Mouse (Mus musculus) CH12.LX (cell line): ENCODE results near the gene Mgat2. TPM values are rescaled to one million over a fixed set of nuclear protein-coding genes. Genes with fewer than 3 reads are reported as not detected.

ENCODE experiments used
- DNase-seq: peaks from one replicate; pipeline ENCODE4 v3.0.0-alpha.2; 2013; ENCODE audit errors: extremely low read depth
- H3K27ac ChIP-seq: 2 replicates; pipeline ENCODE4 v1.5.1; 2012; ENCODE audit warnings: low read depth, mild to moderate bottlenecking, control low read depth, moderate library complexity; ENCODE audit not compliant: insufficient read depth
- H3K27me3 ChIP-seq: replicated peaks from 2 replicates; pipeline ENCODE3; 2012; ENCODE audit warnings: inconsistent platforms
- H3K36me3 ChIP-seq, 2 experiments: replicated peaks in 1 of 2; 2 replicates each; pipeline versions ENCODE3 to v1.6.1; 2012; ENCODE audit warnings: inconsistent platforms in 1 of 2, low read length in 1 of 2, mild to moderate bottlenecking in 1 of 2, mixed read lengths in 1 of 2, moderate library complexity in 1 of 2; ENCODE audit not compliant: control insufficient read depth in 1 of 2, insufficient read depth in 1 of 2
- H3K4me1 ChIP-seq, 2 experiments: 2 replicates each; pipeline ENCODE4 v1.6.1; 2012; ENCODE audit warnings: inconsistent platforms in 1 of 2, moderate library complexity in 1 of 2; ENCODE audit not compliant: insufficient read depth in 2 of 2, control insufficient read depth in 1 of 2
- H3K4me2 ChIP-seq: 2 replicates; pipeline ENCODE4 v1.6.1; 2012; ENCODE audit warnings: low read depth, mild to moderate bottlenecking, control low read depth; ENCODE audit not compliant: poor library complexity, insufficient read depth, severe bottlenecking
- H3K4me3 ChIP-seq, 3 experiments: fragments of 150-350 bp in 1 of 3; sonication (generic) in 1 of 3; replicated peaks in 1 of 3; 2 replicates each; pipeline versions ENCODE3 to v1.5.1; 2011 to 2012; ENCODE audit warnings: low read depth in 2 of 3, low read length in 2 of 3, mild to moderate bottlenecking in 2 of 3, moderate library complexity in 2 of 3, control low read depth in 1 of 3, improper control_type of control experiment in 1 of 3, inconsistent platforms in 1 of 3, mixed read lengths in 1 of 3; ENCODE audit not compliant: poor library complexity in 1 of 3
- H3K79me2 ChIP-seq: replicated peaks from 2 replicates; pipeline ENCODE4 v1.6.1; 2012; ENCODE audit warnings: mild to moderate bottlenecking, moderate library complexity; ENCODE audit not compliant: control insufficient read depth, poor library complexity, insufficient read depth, severe bottlenecking; ENCODE audit errors: extremely low read depth
- H3K9ac ChIP-seq: 2 replicates; pipeline ENCODE4 v1.6.1; 2012; ENCODE audit warnings: low read depth, mild to moderate bottlenecking, control low read depth, moderate library complexity; ENCODE audit not compliant: insufficient read depth
- H3K9me3 ChIP-seq: replicated peaks from 2 replicates; pipeline ENCODE3; 2012; ENCODE audit warnings: low read length, inconsistent platforms, mixed read lengths
- BHLHE40 ChIP-seq: IDR thresholded peaks from 2 replicates; pipeline ENCODE4 v1.6.1; 2011; ENCODE audit warnings: mild to moderate bottlenecking, low read depth, low read length, improper control_type of control experiment
- EP300 ChIP-seq: IDR thresholded peaks from 2 replicates; pipeline ENCODE4 v1.6.1; 2011; ENCODE audit warnings: low read length, improper control_type of control experiment
- ETS1 ChIP-seq: conservative IDR thresholded peaks from 2 replicates; pipeline ENCODE4 v1.6.1; 2012; ENCODE audit warnings: low read depth, mild to moderate bottlenecking, inconsistent platforms, low read length, improper control_type of control experiment, moderate library complexity
- IRF4 ChIP-seq: IDR thresholded peaks from 2 replicates; pipeline ENCODE4 v1.6.1; 2014; ENCODE audit warnings: low read depth, mild to moderate bottlenecking, inconsistent platforms, low read length, improper control_type of control experiment
- KAT2A ChIP-seq: IDR thresholded peaks from 2 replicates; pipeline ENCODE4 v1.6.1; 2012; ENCODE audit warnings: low read length, improper control_type of control experiment, inconsistent platforms; ENCODE audit not compliant: insufficient replicate concordance
- MAX ChIP-seq: IDR thresholded peaks from 2 replicates; pipeline ENCODE4 v1.6.1; 2011; ENCODE audit warnings: low read length, improper control_type of control experiment
- MAZ ChIP-seq: IDR thresholded peaks from 2 replicates; pipeline ENCODE4 v1.6.1; 2012; ENCODE audit warnings: low read depth, mild to moderate bottlenecking, inconsistent platforms, low read length, improper control_type of control experiment, moderate library complexity
- MEF2A ChIP-seq: IDR thresholded peaks from 2 replicates; pipeline ENCODE4 v1.6.1; 2014; ENCODE audit warnings: low read depth, mild to moderate bottlenecking, inconsistent platforms, low read length, improper control_type of control experiment, borderline replicate concordance
- MXI1 ChIP-seq: IDR thresholded peaks from 2 replicates; pipeline ENCODE4 v1.6.1; 2011; ENCODE audit warnings: mild to moderate bottlenecking, low read depth, low read length, improper control_type of control experiment
- NELFE ChIP-seq: IDR thresholded peaks from 2 replicates; pipeline ENCODE4 v1.6.1; 2011; ENCODE audit warnings: low read depth, low read length, improper control_type of control experiment
- NRF1 ChIP-seq: IDR thresholded peaks from 2 replicates; pipeline ENCODE4 v1.6.1; 2014; ENCODE audit warnings: low read depth, mild to moderate bottlenecking, inconsistent platforms, low read length, improper control_type of control experiment, moderate library complexity
- POLR2A ChIP-seq: IDR thresholded peaks from 2 replicates; pipeline ENCODE4 v1.6.1; 2011; ENCODE audit warnings: low read depth, mild to moderate bottlenecking, improper control_type of control experiment, low read length
- RAD21 ChIP-seq: IDR thresholded peaks from 2 replicates; pipeline ENCODE4 v1.6.1; 2011; ENCODE audit warnings: low read depth, mild to moderate bottlenecking, low read length, improper control_type of control experiment, moderate library complexity
- RCOR1 ChIP-seq: conservative IDR thresholded peaks from 2 replicates; pipeline ENCODE4 v1.6.1; 2012; ENCODE audit warnings: low read depth, mild to moderate bottlenecking, inconsistent platforms, low read length, improper control_type of control experiment
- SMC3 ChIP-seq: IDR thresholded peaks from 2 replicates; pipeline ENCODE4 v1.6.1; 2011; ENCODE audit warnings: low read depth, low read length, improper control_type of control experiment
- TBP ChIP-seq: conservative IDR thresholded peaks from 2 replicates; pipeline ENCODE4 v1.6.1; 2011; ENCODE audit warnings: low read depth, low read length, improper control_type of control experiment
- TCF12 ChIP-seq: IDR thresholded peaks from 2 replicates; pipeline ENCODE4 v1.6.1; 2014; ENCODE audit warnings: low read depth, mild to moderate bottlenecking, inconsistent platforms, low read length, improper control_type of control experiment
- UBTF ChIP-seq: IDR thresholded peaks from 2 replicates; pipeline ENCODE4 v1.6.1; 2012; ENCODE audit warnings: low read depth, mild to moderate bottlenecking, inconsistent platforms, low read length, improper control_type of control experiment, moderate library complexity
- ZKSCAN1 ChIP-seq: IDR thresholded peaks from 2 replicates; pipeline ENCODE4 v1.6.1; 2012; ENCODE audit warnings: low read depth, inconsistent platforms, low read length, improper control_type of control experiment, borderline replicate concordance
- ZNF384 ChIP-seq: IDR thresholded peaks from 2 replicates; pipeline ENCODE4 v1.6.1; 2012; ENCODE audit warnings: low read depth, low read length, improper control_type of control experiment, inconsistent platforms
- dilution Hi-C: fragments of 300-500 bp; cut with MboI; formaldehyde crosslinking; loops from 2 replicates; pipeline ENCODE4 v1.14.3; 2020; ENCODE audit warnings: low sequenced_read_pairs; ENCODE audit not compliant: extremely low pct_unique_long_range_greater_than_20kb, extremely low pct_ligation_motif_present
- in situ Hi-C: fragments of 300-500 bp; cut with MboI; formaldehyde crosslinking; loops from 3 replicates; pipeline ENCODE4 v1.14.3; 2019; ENCODE audit warnings: low sequenced_read_pairs, low pct_ligation_motif_present, low pct_unique_long_range_greater_than_20kb, mixed read lengths
- polyA plus RNA-seq: library from polyadenylated mRNA; unstranded; fragments of >175 nt; gene quantifications from 2 replicates; pipeline ENCODE4 v1.2.1, GENCODE M21; 2012; ENCODE audit warnings: low read depth; ENCODE audit not compliant: insufficient read length
- total RNA-seq, 2 experiments: library from RNA; depleted of rRNA; stranded (reverse); fragments of 300-350 nt in 1 of 2; fragments of >200 nt in 1 of 2; gene quantifications; 2 replicates each; pipeline ENCODE4 v1.2.3; 2012 to 2014

The Mgat2 gene
- total and polyA plus RNA-seq, 3 experiments, result 54.2 to 106 (median 58.1) TPM

DNA sequence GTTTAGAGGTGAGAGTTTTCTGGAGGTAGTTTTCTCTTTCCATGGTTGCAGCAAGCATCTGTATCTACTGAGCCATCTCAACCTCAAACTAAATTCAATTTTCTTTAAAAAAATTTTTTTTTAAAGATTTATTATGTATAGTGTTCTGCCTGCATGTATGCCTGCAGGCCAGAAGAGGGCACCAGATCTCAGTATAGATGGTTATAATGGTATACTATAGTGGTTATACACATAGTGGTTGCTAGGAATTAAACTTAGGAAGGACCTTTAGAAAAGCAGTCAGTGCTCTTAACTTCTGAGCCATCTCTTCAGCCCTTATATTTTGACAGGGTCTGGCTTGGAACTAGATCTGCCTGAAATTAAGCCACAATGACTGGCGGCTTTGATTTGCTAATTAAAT lies 6.6 kb downstream of the Mgat2 start (continued):
- no peak for TF ChIP-seq EP300
- no peak for TF ChIP-seq TBP
- TF ChIP-seq NRF1, result no peak
- no peak for TF ChIP-seq ETS1
- no peak for TF ChIP-seq BHLHE40
- TF ChIP-seq MXI1, result no peak

GRCm38 (mm10) chr12:69191396-69191795 lies 7.4 kb downstream of the Mgat2 start:
- H3K79me2 ChIP-seq, result peaks cover 55% of the 10 kb centered on the region
- no peak for DNase-seq
- no peak overlapping the region for H3K4me3 ChIP-seq
- peaks cover 5 to 28% of the 10 kb centered on the region in 2 experiments; a peak in 3 of 4 replicates for H3K4me1 ChIP-seq
- no peak overlapping the region for H3K27ac ChIP-seq
- no peaks in the 10 kb centered on the region for H3K9me3 ChIP-seq
- H3K9ac ChIP-seq, result no peak overlapping the region
- dilution Hi-C loops, result no loop called here
- TF ChIP-seq MAZ (no peak), MXI1 (no peak), POLR2A (no peak), UBTF (no peak), ZKSCAN1 (no peak), TCF12 (no peak), NELFE (no peak), RAD21 (no peak), MAX (no peak), IRF4 (no peak), RCOR1 (no peak), ETS1 (no peak), ZNF384 (no peak), KAT2A (no peak), MEF2A (no peak), EP300 (no peak), SMC3 (no peak)
- TF ChIP-seq, all 38 proteins: peak for 0
- in situ Hi-C loops, result no loop called here
- Histone ChIP-seq H3K36me3 (peaks cover 17 to 42% of the 10 kb centered on the region in 2 experiments), H3K4me2 (no peak overlapping the region), H3K27me3 (no peaks in the 10 kb centered on the region)
